ENCODE assay signal across 8 mouse cellular contexts in the genomic region with DNA sequence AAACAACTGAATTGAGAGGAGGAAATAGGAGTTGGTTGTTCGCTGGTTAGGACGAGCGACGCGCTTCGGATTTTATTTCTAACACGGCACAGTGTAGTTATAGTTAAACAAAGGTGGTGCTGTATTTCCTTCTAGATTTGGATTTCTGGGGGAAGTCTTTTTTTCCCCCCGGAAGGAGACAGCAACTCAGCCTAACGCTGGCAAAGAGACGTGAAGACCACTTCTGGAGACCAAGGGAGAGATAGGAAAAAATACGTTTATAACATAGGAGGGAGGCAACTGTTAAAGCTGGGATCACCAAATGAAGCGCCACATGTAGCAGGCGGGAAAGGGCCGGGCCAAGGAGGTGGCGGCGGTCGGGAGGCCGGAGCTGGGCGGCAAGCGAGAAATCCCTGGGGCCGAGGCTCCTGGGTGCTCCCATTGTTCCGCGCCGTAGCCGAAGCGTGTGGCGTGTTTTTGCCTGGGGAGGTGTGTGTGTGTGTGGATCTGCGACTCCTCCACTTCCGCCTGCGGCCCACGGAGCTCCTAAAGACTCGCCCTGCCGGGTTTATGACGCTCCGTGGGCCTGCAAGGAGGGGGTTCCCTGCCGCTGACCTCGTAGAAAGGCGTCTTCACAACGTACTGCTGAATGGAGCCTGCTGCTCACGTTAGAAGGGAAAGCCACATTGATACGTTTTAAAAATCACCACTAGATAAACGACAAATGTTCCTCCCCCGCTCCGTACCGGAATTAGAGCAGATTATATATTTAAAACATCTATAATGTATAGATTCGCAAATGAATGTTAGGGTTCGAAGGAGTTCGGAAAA. TPM values are rescaled to one million over a fixed set of nuclear protein-coding genes. Genes with fewer than 3 reads are reported as not detected.
A peak's percentile ranks its signal among the peaks of the same experiment; 100 is the strongest.
DNase-seq lines count a peak whose midpoint lies in the region; ATAC-seq and TF ChIP-seq lines count a peak whose summit lies in the region.

No protein-coding gene starts in this region.

- H3K36me3 ChIP-seq in embryonic facial prominence, embryonic 12.5 days, result no peaks in the 10 kb centered on the region
- H3K36me3 ChIP-seq in heart, embryonic 11.5 days (ENCODE audit: control insufficient read depth, insufficient read depth, low read length), result no peaks in the 10 kb centered on the region
- H3K36me3 ChIP-seq in kidney, embryonic 14.5 days (ENCODE audit: control insufficient read depth, insufficient read depth, low read length), result no peaks in the 10 kb centered on the region
- no peaks in the 10 kb centered on the region for H3K36me3 ChIP-seq in liver, embryonic 12.5 days
- no peaks in the 10 kb centered on the region for H3K36me3 ChIP-seq in myocyte (ENCODE audit: control insufficient read depth, insufficient read depth)
- no peaks in the 10 kb centered on the region for H3K36me3 ChIP-seq in stomach, embryonic 14.5 days (ENCODE audit: control insufficient read depth, insufficient read depth, low read length)

- H3K27me3 ChIP-seq in embryonic facial prominence, embryonic 12.5 days, result no peaks in the 10 kb centered on the region
- H3K27me3 ChIP-seq in heart, embryonic 11.5 days (ENCODE audit: control insufficient read depth, insufficient read depth, low read length), result no peaks in the 10 kb centered on the region
- H3K27me3 ChIP-seq in kidney, embryonic 14.5 days (ENCODE audit: control insufficient read depth, insufficient read depth, low read length), result no peaks in the 10 kb centered on the region
- H3K27me3 ChIP-seq in liver, embryonic 12.5 days (replicated peaks), result 0 out of 2 replicates have a peak, but pooled peaks cover 7% of the 10 kb centered on the region
- no peaks in the 10 kb centered on the region for H3K27me3 ChIP-seq in myocyte (ENCODE audit: control insufficient read depth, insufficient read depth, insufficient read length)
- H3K27me3 ChIP-seq in stomach, embryonic 14.5 days (ENCODE audit: control insufficient read depth, insufficient read depth, low read length), result no peaks in the 10 kb centered on the region

- H3K4me1 ChIP-seq in embryonic facial prominence, embryonic 12.5 days, result peaks cover 23% of the 10 kb centered on the region
- H3K4me1 ChIP-seq in heart, embryonic 11.5 days (ENCODE audit: control insufficient read depth, insufficient read depth, low read length), result peaks cover 11% of the 10 kb centered on the region
- peaks cover 10% of the 10 kb centered on the region; the same call in 1 of the 2 replicates for H3K4me1 ChIP-seq in kidney, embryonic 14.5 days (ENCODE audit: control insufficient read depth, insufficient read depth, low read length)
- H3K4me1 ChIP-seq in liver, embryonic 12.5 days, result peaks cover 31% of the 10 kb centered on the region
- H3K4me1 ChIP-seq in stomach, embryonic 14.5 days (ENCODE audit: control insufficient read depth, insufficient read depth, low read length), result peaks cover 7% of the 10 kb centered on the region; the same call in 1 of the 2 replicates

- H3K4me3 ChIP-seq in embryonic facial prominence, embryonic 12.5 days, result peak overlapping the region; percentile 52
- H3K4me3 ChIP-seq in heart, embryonic 11.5 days (ENCODE audit: low read depth, low read length), result peak overlapping the region; percentile 62
- peak overlapping the region; percentile 60 for H3K4me3 ChIP-seq in kidney, embryonic 14.5 days (ENCODE audit: low read length)
- peak overlapping the region; percentile 77 for H3K4me3 ChIP-seq in liver, embryonic 12.5 days
- H3K4me3 ChIP-seq in myocyte, result peak overlapping the region; percentile 65
- H3K4me3 ChIP-seq in stomach, embryonic 14.5 days (ENCODE audit: low read depth, low read length), result peak overlapping the region; percentile 45

- peak overlapping the region; percentile 95 for H3K9ac ChIP-seq in embryonic facial prominence, embryonic 12.5 days
- peak overlapping the region; percentile 99 for H3K9ac ChIP-seq in heart, embryonic 11.5 days (ENCODE audit: low read depth, low read length)
- peak overlapping the region; percentile 94 for H3K9ac ChIP-seq in kidney, embryonic 14.5 days (ENCODE audit: low read depth, low read length)
- peak overlapping the region; percentile 91 for H3K9ac ChIP-seq in liver, embryonic 12.5 days
- H3K9ac ChIP-seq in stomach, embryonic 14.5 days (replicated peaks; ENCODE audit: low read depth, low read length), result peak overlapping the region; percentile 74

- peak overlapping the region; percentile 100 for H3K27ac ChIP-seq in embryonic facial prominence, embryonic 12.5 days
- peak overlapping the region; percentile 100 for H3K27ac ChIP-seq in heart, embryonic 11.5 days (ENCODE audit: low read depth, low read length)
- peak overlapping the region; percentile 98 for H3K27ac ChIP-seq in kidney, embryonic 14.5 days (ENCODE audit: low read depth, low read length)
- H3K27ac ChIP-seq in liver, embryonic 12.5 days, result peak overlapping the region; percentile 99
- peak overlapping the region; percentile 100 for H3K27ac ChIP-seq in stomach, embryonic 14.5 days (ENCODE audit: low read length)

- H3K9me3 ChIP-seq in embryonic facial prominence, embryonic 12.5 days, result no peaks in the 10 kb centered on the region
- H3K9me3 ChIP-seq in heart, embryonic 11.5 days (replicated peaks; ENCODE audit: control insufficient read depth, low read length), result no peaks in the 10 kb centered on the region
- H3K9me3 ChIP-seq in kidney, embryonic 14.5 days (ENCODE audit: control insufficient read depth, low read length), result no peaks in the 10 kb centered on the region
- H3K9me3 ChIP-seq in liver, embryonic 12.5 days (replicated peaks), result no peaks in the 10 kb centered on the region
- H3K9me3 ChIP-seq in stomach, embryonic 14.5 days (ENCODE audit: control insufficient read depth, low read depth, low read length), result no peaks in the 10 kb centered on the region

- peak overlapping the region; percentile 33 for H3ac ChIP-seq in myocyte (ENCODE audit: control insufficient read depth, insufficient read length)

- no peaks in the 10 kb centered on the region for H3K79me2 ChIP-seq in myocyte (ENCODE audit: control insufficient read depth, insufficient read depth)

- peak; percentile 76 for TF ChIP-seq POLR2A in myocyte (IDR thresholded peaks at IDR 0.05; ENCODE audit: insufficient read length, low read depth)

- ATAC-seq in embryonic facial prominence, embryonic 12.5 days (ENCODE audit: insufficient number of reproducible peaks, insufficient read depth, low FRiP score, low TSS enrichment), result no peak
- ATAC-seq in heart, embryonic 11.5 days (replicated peaks; ENCODE audit: insufficient number of reproducible peaks, low FRiP score, low TSS enrichment), result no peak
- no peak for ATAC-seq in kidney, embryonic 14.5 days (ENCODE audit: low FRiP score, low TSS enrichment)
- ATAC-seq in liver, embryonic 12.5 days, result no peak
- no peak for ATAC-seq in stomach, embryonic 14.5 days (ENCODE audit: insufficient number of reproducible peaks, insufficient read depth, low FRiP score, low read depth)

- under 1% methylated on average over 48 of the region's 48 CpGs for WGBS in embryonic facial prominence, embryonic 12.5 days
- WGBS in heart, embryonic 11.5 days (ENCODE audit: insufficient replicate concordance), result 1% methylated on average over 48 of the region's 48 CpGs
- under 1% methylated on average over 48 of the region's 48 CpGs for WGBS in kidney, embryonic 14.5 days
- WGBS in liver, embryonic 12.5 days (ENCODE audit: insufficient replicate concordance), result 1% methylated on average over 48 of the region's 48 CpGs
- 1% methylated on average over 48 of the region's 48 CpGs for WGBS in stomach, embryonic 14.5 days

- DNase-seq in ovary, adult 18-20 months (ENCODE audit: low spot score), result peak; percentile 54
- DNase-seq in ovary, postnatal 14 days (ENCODE audit: low spot score), result no peak

- H3K4me2 ChIP-seq in embryonic facial prominence, embryonic 12.5 days (replicated peaks), result peak overlapping the region; percentile 96
- H3K4me2 ChIP-seq in heart, embryonic 11.5 days, result peak overlapping the region; percentile 99
- peak overlapping the region; percentile 86 for H3K4me2 ChIP-seq in kidney, embryonic 14.5 days (replicated peaks; ENCODE audit: low read depth, low read length)
- H3K4me2 ChIP-seq in liver, embryonic 12.5 days, result peak overlapping the region; percentile 86
- peak overlapping the region; percentile 82 for H3K4me2 ChIP-seq in myocyte (ENCODE audit: low read depth)
- H3K4me2 ChIP-seq in stomach, embryonic 14.5 days (replicated peaks; ENCODE audit: low read depth, low read length), result peak overlapping the region; percentile 96

TF ChIP-seq in myocyte, 11 proteins besides CTCF, POLR2A, EP300 and RAD21:
- TF ChIP-seq POLR2AphosphoS2 (IDR thresholded peaks at IDR 0.05; ENCODE audit: insufficient read length, low read depth) (peak; percentile 75), TCF3 (IDR thresholded peaks at IDR 0.05; ENCODE audit: insufficient read length, low read depth) (no peak)

RNA-seq across cellular contexts. Expression of gene Mllt10, which starts 2.5 kb away (rescaled TPM):
- polyA plus RNA-seq in embryonic facial prominence, embryonic 12.5 days (2016; fragmentation: Nextera tagmentation; extraction: Ambion mirVana), result 69.9 and 73.8 TPM in 2 replicates
- 25.9 and 36.4 TPM in 2 replicates for polyA plus RNA-seq in heart, embryonic 11.5 days (2014; fragmentation: Nextera tagmentation; extraction: Ambion mirVana)
- polyA plus RNA-seq in kidney, embryonic 14.5 days (2014; fragmentation: Nextera tagmentation; extraction: Ambion mirVana), result 58.7 and 74.9 TPM in 2 replicates
- 39.2 and 40.1 TPM in 2 replicates for polyA plus RNA-seq in liver, embryonic 12.5 days (2016; fragmentation: Nextera tagmentation; extraction: Ambion mirVana)
- polyA plus RNA-seq in myocyte (2012; fragmentation: generic; extraction: Trizol), result 12.5 TPM
- 45.0 and 56.9 TPM in 2 replicates for polyA plus RNA-seq in stomach, embryonic 14.5 days (2014; fragmentation: Nextera tagmentation; extraction: Ambion mirVana)

RNA-seq across cellular contexts. Expression of gene Skida1, which starts 8.7 kb away (rescaled TPM):
- 14.2 and 14.7 TPM in 2 replicates for polyA plus RNA-seq in embryonic facial prominence, embryonic 12.5 days (2016; fragmentation: Nextera tagmentation; extraction: Ambion mirVana)
- polyA plus RNA-seq in heart, embryonic 11.5 days (2014; fragmentation: Nextera tagmentation; extraction: Ambion mirVana), result 6.0 and 6.4 TPM in 2 replicates
- 10.5 and 11.4 TPM in 2 replicates for polyA plus RNA-seq in kidney, embryonic 14.5 days (2014; fragmentation: Nextera tagmentation; extraction: Ambion mirVana)
- polyA plus RNA-seq in liver, embryonic 12.5 days (2016; fragmentation: Nextera tagmentation; extraction: Ambion mirVana), result 1.0 and 1.2 TPM in 2 replicates
- polyA plus RNA-seq in myocyte (2012; fragmentation: generic; extraction: Trizol), result 0.12 TPM
- 4.4 and 5.0 TPM in 2 replicates for polyA plus RNA-seq in stomach, embryonic 14.5 days (2014; fragmentation: Nextera tagmentation; extraction: Ambion mirVana)

RNA-seq across cellular contexts. Expression of gene A930004D18Rik, which starts 20.0 kb away (rescaled TPM):
- 16.4 and 18.7 TPM in 2 replicates for polyA plus RNA-seq in embryonic facial prominence, embryonic 12.5 days (2016; fragmentation: Nextera tagmentation; extraction: Ambion mirVana)
- 7.1 and 9.1 TPM in 2 replicates for polyA plus RNA-seq in heart, embryonic 11.5 days (2014; fragmentation: Nextera tagmentation; extraction: Ambion mirVana)
- polyA plus RNA-seq in kidney, embryonic 14.5 days (2014; fragmentation: Nextera tagmentation; extraction: Ambion mirVana), result 9.4 and 10.0 TPM in 2 replicates
- polyA plus RNA-seq in liver, embryonic 12.5 days (2016; fragmentation: Nextera tagmentation; extraction: Ambion mirVana), result 2.7 and 2.8 TPM in 2 replicates
- polyA plus RNA-seq in myocyte (2012; fragmentation: generic; extraction: Trizol), result 1.8 TPM
- 9.9 and 11.0 TPM in 2 replicates for polyA plus RNA-seq in stomach, embryonic 14.5 days (2014; fragmentation: Nextera tagmentation; extraction: Ambion mirVana)
